Mouse (Mus musculus) neural tube, embryonic 14.5 days (tissue): ENCODE measurements around the gene Nek8. TPM values are rescaled to one million over a fixed set of nuclear protein-coding genes. Genes with fewer than 3 reads are reported as not detected.
"Not testable (repeated sequence)": the region's sequence is repeated elsewhere in the genome, so short reads cannot be mapped to it uniquely, and the experiment has no call there.

Experiments
- ATAC-seq: fragments of 200-750 bp; cut with Nextera tagmentation; 2 replicates; pipeline ENCODE4 v1.8.0; 2017; ENCODE audit warnings: low read depth, mild to moderate bottlenecking, moderate TSS enrichment, moderate library complexity
- H3K27ac ChIP-seq: fragments of 300-500 bp; sonication (generic); 2 replicates; pipeline ENCODE4 v1.5.1; 2014; ENCODE audit warnings: low read depth, mild to moderate bottlenecking, control low read depth, low read length, moderate library complexity, mixed read lengths
- H3K27me3 ChIP-seq: fragments of 300-500 bp; sonication (generic); 2 replicates; pipeline ENCODE4 v1.6.1; 2014; ENCODE audit warnings: low read length; ENCODE audit not compliant: control insufficient read depth, insufficient read depth
- H3K36me3 ChIP-seq: fragments of 300-500 bp; sonication (generic); 2 replicates; pipeline ENCODE4 v1.6.1; 2014; ENCODE audit warnings: low read length, mixed read lengths; ENCODE audit not compliant: control insufficient read depth, insufficient read depth
- H3K4me1 ChIP-seq: fragments of 300-500 bp; sonication (generic); 2 replicates; pipeline ENCODE4 v1.6.1; 2014; ENCODE audit warnings: low read length; ENCODE audit not compliant: control insufficient read depth, insufficient read depth
- H3K4me2 ChIP-seq: fragments of 300-500 bp; sonication (generic); 2 replicates; pipeline ENCODE4 v1.6.1; 2014; ENCODE audit warnings: mild to moderate bottlenecking, low read depth, low read length, control low read depth
- H3K4me3 ChIP-seq: fragments of 300-500 bp; sonication (generic); 2 replicates; pipeline ENCODE4 v1.5.1; 2014; ENCODE audit warnings: low read depth, low read length, control low read depth, mixed read lengths
- H3K9ac ChIP-seq: fragments of 300-500 bp; sonication (generic); replicated peaks from 2 replicates; pipeline ENCODE4 v1.6.1; 2014; ENCODE audit warnings: low read depth, mild to moderate bottlenecking, control low read depth, low read length, mixed read lengths
- H3K9me3 ChIP-seq: fragments of 300-500 bp; sonication (generic); 2 replicates; pipeline ENCODE4 v1.6.1; 2016; ENCODE audit warnings: low read length; ENCODE audit not compliant: control insufficient read depth
- WGBS: fragments of 180-500 bp; shearing (Covaris S2); extraction: QIAGEN DNeasy Blood & Tissue Kit; methylation state at CpG from one replicate; pipeline ENCODE4 v1.1.7; 2014; 5-methylcytosine and 5-hydroxymethylcytosine counted together
- polyA plus RNA-seq: library from polyadenylated mRNA; unstranded; fragments of >200 nt; fragmentation: Nextera tagmentation; extraction: Ambion mirVana; gene quantifications from 2 replicates; pipeline ENCODE4 v1.2.1, GENCODE M21; 2014

Gene Nek8
- polyA plus RNA-seq, 1 experiment from 2014 or later = 3.9 TPM

GRCm38 (mm10) chr11:78188331-78189233 lies 12.1 kb upstream of the Nek8 start, which contains the start of gene Rab34:
Rab34 (plus strand) TSS chr11:78188430.
- WGBS = under 1% methylated on average over 66 of the region's 80 CpGs
- Histone ChIP-seq H3K4me2 (peak within 1 kb of the TSS; percentile 42), H3K27ac (peak within 1 kb of the TSS; percentile 94), H3K9ac (peak within 1 kb of the TSS; percentile 84), H3K4me3 (peak within 1 kb of the TSS; percentile 69), H3K27me3 (no peaks in the 10 kb centered on the region), H3K4me1 (peaks cover 4% of the 10 kb centered on the region; the same call in 1 of the 2 replicates), H3K9me3 (no peaks in the 10 kb centered on the region), H3K36me3 (peaks cover 12% of the 10 kb centered on the region; the same call in 1 of the 2 replicates)
- ATAC-seq = peak; percentile 80

- not testable (repeated sequence) for H3K4me2 ChIP-seq, H3K9me3 ChIP-seq, H3K27me3 ChIP-seq, H3K9ac ChIP-seq, H3K4me3 ChIP-seq, H3K27ac ChIP-seq, ATAC-seq
- peaks cover 18% of the 10 kb centered on the region for H3K36me3 ChIP-seq
- 92% methylated on average over 6 of the region's 6 CpGs for WGBS
- peaks cover 12% of the 10 kb centered on the region; the same call in 1 of the 2 replicates for H3K4me1 ChIP-seq
Measured at GRCm38 (mm10) chr11:78184702-78185101, 8.2 kb upstream of the Nek8 start.

- Histone ChIP-seq H3K9me3 (no peaks in the 10 kb centered on the region), H3K27ac (no peak overlapping the region; the same call in 1 of the 2 replicates), H3K4me1 (peaks cover 19% of the 10 kb centered on the region), H3K36me3 (peaks cover 24% of the 10 kb centered on the region), H3K4me2 (peak overlapping the region; percentile 71), H3K4me3 (peak overlapping the region; percentile 91; the same call in 1 of the 2 replicates), H3K27me3 (no peaks in the 10 kb centered on the region), H3K9ac (peak overlapping the region; percentile 92; the same call in 1 of the 2 replicates)
- ATAC-seq = no peak
- WGBS = 51% methylated on average over 10 of the region's 10 CpGs
Measured at GRCm38 (mm10) chr11:78183884-78184514, 7.5 kb upstream of the Nek8 start.

- Histone ChIP-seq H3K27me3 (no peaks in the 10 kb centered on the region), H3K4me3 (peak within 1 kb of the TSS; percentile 91), H3K9ac (peak within 1 kb of the TSS; percentile 92), H3K27ac (peak within 1 kb of the TSS; percentile 93), H3K4me2 (peak within 1 kb of the TSS; percentile 71), H3K4me1 (peaks cover 22% of the 10 kb centered on the region), H3K9me3 (no peaks in the 10 kb centered on the region), H3K36me3 (peaks cover 24% of the 10 kb centered on the region)
- peak; percentile 91 for ATAC-seq
- under 1% methylated on average over 38 of the region's 38 CpGs for WGBS
Measured at GRCm38 (mm10) chr11:78182961-78183844, 6.7 kb upstream of the Nek8 start, which contains the start of gene Rpl23a. Rpl23a (minus strand) TSS chr11:78183584.

DNA sequence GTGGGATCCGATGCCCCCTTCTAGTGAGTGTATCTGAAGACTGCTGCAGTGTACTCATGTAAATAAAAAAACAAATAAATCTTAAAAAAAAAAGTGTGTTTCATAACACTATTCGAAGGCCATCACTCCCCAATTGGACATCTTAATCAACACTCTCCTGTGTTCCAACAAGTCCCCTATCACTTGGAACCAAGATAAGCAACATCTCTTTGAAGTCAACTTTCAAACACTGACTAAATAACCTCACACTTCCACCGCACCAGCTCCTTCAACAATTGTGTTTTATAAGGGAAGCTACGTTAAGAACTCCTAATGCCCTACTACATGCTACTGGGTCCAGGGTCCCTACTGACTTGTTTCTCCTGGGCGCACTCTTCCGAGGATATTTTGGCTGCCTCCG lies 6.0 kb upstream of the Nek8 start:
- WGBS = 9% methylated on average over 7 of the region's 7 CpGs
- Histone ChIP-seq H3K27ac (peak overlapping the region; percentile 93; the same call in 1 of the 2 replicates), H3K9ac (peak overlapping the region; percentile 92), H3K4me3 (peak overlapping the region; percentile 91), H3K4me2 (peak overlapping the region; percentile 71), H3K36me3 (peaks cover 24% of the 10 kb centered on the region), H3K9me3 (no peaks in the 10 kb centered on the region), H3K4me1 (peaks cover 24% of the 10 kb centered on the region), H3K27me3 (no peaks in the 10 kb centered on the region)
- ATAC-seq = no peak

DNA sequence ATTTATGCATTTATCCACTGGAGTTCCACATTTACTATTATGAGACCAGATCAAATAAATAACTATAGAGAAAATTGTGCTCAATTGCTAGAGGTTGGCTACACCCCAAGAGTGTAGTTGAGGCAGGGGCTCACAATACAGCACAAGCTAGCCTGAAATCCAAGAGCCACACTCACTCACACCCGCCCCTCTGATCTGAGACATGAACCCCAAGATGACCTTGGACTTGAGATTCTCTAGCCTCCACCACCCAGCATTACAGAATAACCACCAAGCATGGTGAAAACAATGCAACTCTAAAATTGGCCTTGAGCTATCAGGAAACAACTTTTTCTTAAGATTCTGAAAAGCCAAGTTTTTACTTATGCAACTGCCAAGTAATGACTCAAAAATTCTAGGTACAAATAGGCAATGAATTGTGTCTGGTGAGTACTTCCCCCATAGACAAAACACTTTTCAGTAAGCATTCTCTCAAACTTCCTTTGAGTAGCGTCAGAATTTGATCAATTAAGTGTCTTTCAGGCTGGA lies 5.4 kb upstream of the Nek8 start:
- Histone ChIP-seq H3K9ac (peak overlapping the region; percentile 92; the same call in 1 of the 2 replicates), H3K27me3 (no peaks in the 10 kb centered on the region), H3K4me1 (peaks cover 29% of the 10 kb centered on the region), H3K4me2 (peak overlapping the region; percentile 71), H3K9me3 (no peaks in the 10 kb centered on the region), H3K4me3 (peak overlapping the region; percentile 91), H3K27ac (no peak overlapping the region), H3K36me3 (peaks cover 24% of the 10 kb centered on the region)
- 49% methylated on average over 2 of the region's 2 CpGs for WGBS
- no peak for ATAC-seq

DNA sequence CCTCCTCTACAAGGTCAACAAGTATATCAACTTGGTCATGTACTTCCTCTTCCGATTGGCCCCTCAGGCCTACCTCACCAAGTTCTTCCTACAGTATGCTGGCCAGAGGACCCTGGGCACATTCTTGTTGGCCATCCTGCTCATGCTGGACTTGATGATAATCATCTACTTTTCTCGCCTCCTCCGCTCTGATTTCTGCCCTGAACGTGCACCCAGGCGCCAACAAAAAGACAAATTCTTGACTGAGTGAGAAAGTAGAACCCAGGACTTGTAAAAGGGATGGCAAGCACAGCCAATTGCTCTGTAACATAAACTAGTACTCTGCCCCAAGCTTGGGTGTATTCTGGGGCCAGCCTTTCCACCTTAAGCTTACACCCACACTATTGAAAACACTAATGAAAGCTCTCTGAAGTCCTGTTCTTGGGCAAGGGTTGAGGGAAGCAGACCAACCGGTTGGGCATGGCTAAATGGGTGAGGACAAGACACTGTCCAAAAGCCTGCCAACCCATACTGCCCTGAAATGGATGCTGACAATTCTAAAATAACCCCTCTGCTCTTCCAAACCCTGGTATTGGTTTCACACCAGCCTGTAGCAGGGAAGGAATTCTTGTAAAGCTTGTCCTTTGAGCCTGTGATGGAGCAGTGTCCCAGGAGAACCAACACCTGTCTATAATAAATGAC lies 3.7 kb upstream of the Nek8 start:
- H3K9ac ChIP-seq = no peak overlapping the region
- H3K4me3 ChIP-seq = no peak overlapping the region
- ATAC-seq = no peak
- H3K4me1 ChIP-seq = peaks cover 32% of the 10 kb centered on the region
- WGBS = 78% methylated on average over 6 of the region's 6 CpGs
- H3K4me2 ChIP-seq = peak overlapping the region; percentile 53; the same call in 1 of the 2 replicates
- no peaks in the 10 kb centered on the region for H3K9me3 ChIP-seq
- H3K36me3 ChIP-seq = peaks cover 24% of the 10 kb centered on the region
- H3K27ac ChIP-seq = no peak overlapping the region
- H3K27me3 ChIP-seq = no peaks in the 10 kb centered on the region
